17 mouse cellular contexts compared by ENCODE assay signal in genomic region chr13:103085540-103086121, GRCm38 (mm10).
DNase-seq lines count a peak whose midpoint lies in the region; ATAC-seq lines count a peak whose summit lies in the region.
"Had no signal": no experiment of that assay in that cellular context is flagged by ENCODE, and none has a peak within 500 bp of the region (broad histone marks: within the 10 kb centered on the region; RNA-seq: fewer than 3 reads in every experiment).

No protein-coding gene starts in this region.

- H3K27me3 ChIP-seq in heart, embryonic 10.5 days (ENCODE audit: insufficient read depth, poor library complexity, severe bottlenecking) = no peaks in the 10 kb centered on the region
- H3K27me3 ChIP-seq in intestine, embryonic 15.5 days (replicated peaks) = no peaks in the 10 kb centered on the region
- H3K27me3 ChIP-seq in intestine, embryonic 16.5 days (replicated peaks; ENCODE audit: control insufficient read depth, insufficient read depth, low read length) = no peaks in the 10 kb centered on the region
- H3K27me3 ChIP-seq: embryonic facial prominence, embryonic 12.5 days; Patski had no signal

- no peak overlapping the region for H3K9ac ChIP-seq in intestine, embryonic 15.5 days
- H3K9ac ChIP-seq in intestine, embryonic 16.5 days (ENCODE audit: low read depth, low read length) = no peak overlapping the region
- H3K9ac ChIP-seq: embryonic facial prominence, embryonic 12.5 days had no signal

- no peaks in the 10 kb centered on the region for H3K9me3 ChIP-seq in heart, embryonic 10.5 days
- no peaks in the 10 kb centered on the region for H3K9me3 ChIP-seq in intestine, embryonic 15.5 days
- H3K9me3 ChIP-seq in intestine, embryonic 16.5 days (ENCODE audit: control insufficient read depth, low read length) = no peaks in the 10 kb centered on the region
- H3K9me3 ChIP-seq: embryonic facial prominence, embryonic 12.5 days had no signal

- H3K4me3 ChIP-seq in heart, embryonic 10.5 days = peak overlapping the region; percentile 13; the same call in 1 of the 2 replicates
- H3K4me3 ChIP-seq in intestine, embryonic 15.5 days (replicated peaks) = no peak overlapping the region
- H3K4me3 ChIP-seq in intestine, embryonic 16.5 days (ENCODE audit: low read length) = no peak overlapping the region
- H3K4me3 ChIP-seq: embryonic facial prominence, embryonic 12.5 days had no signal

- peaks cover 52% of the 10 kb centered on the region for H3K4me1 ChIP-seq in heart, embryonic 10.5 days
- H3K4me1 ChIP-seq in intestine, embryonic 15.5 days (replicated peaks) = no peaks in the 10 kb centered on the region
- H3K4me1 ChIP-seq in intestine, embryonic 16.5 days (ENCODE audit: control insufficient read depth, insufficient read depth, low read length) = no peaks in the 10 kb centered on the region
- H3K4me1 ChIP-seq: embryonic facial prominence, embryonic 12.5 days had no signal

- H3K4me2 ChIP-seq in intestine, embryonic 15.5 days (replicated peaks) = no peak overlapping the region
- H3K4me2 ChIP-seq in intestine, embryonic 16.5 days (ENCODE audit: low read depth, low read length) = no peak overlapping the region
- H3K4me2 ChIP-seq: embryonic facial prominence, embryonic 12.5 days; midbrain, embryonic 11.5 days had no signal

- peak; percentile 45; the same call in 1 of the 2 replicates for ATAC-seq in intestine, embryonic 15.5 days
- no peak for ATAC-seq in intestine, embryonic 16.5 days
- ATAC-seq: activated CD4-positive, CD25-positive, alpha-beta regulatory T cell, adult 4 months; forebrain, embryonic 16.5 days; intestine, postnatal 0 days; Patski had no signal

- WGBS in heart, embryonic 10.5 days = 36% methylated on average over 15 of the region's 15 CpGs
- WGBS in intestine, embryonic 15.5 days = 67% methylated on average over 15 of the region's 15 CpGs
- 61% methylated on average over 15 of the region's 15 CpGs for WGBS in intestine, embryonic 16.5 days

- H3K27ac ChIP-seq in heart, embryonic 10.5 days = peak overlapping the region; percentile 86
- no peak overlapping the region for H3K27ac ChIP-seq in intestine, embryonic 15.5 days
- H3K27ac ChIP-seq in intestine, embryonic 16.5 days (ENCODE audit: low read length) = no peak overlapping the region
- H3K27ac ChIP-seq: embryonic facial prominence, embryonic 12.5 days; macrophage had no signal

- H3K36me3 ChIP-seq in heart, embryonic 10.5 days = no peaks in the 10 kb centered on the region; the same call in 1 of the 2 replicates
- no peaks in the 10 kb centered on the region for H3K36me3 ChIP-seq in intestine, embryonic 15.5 days
- no peaks in the 10 kb centered on the region for H3K36me3 ChIP-seq in intestine, embryonic 16.5 days (ENCODE audit: control insufficient read depth, insufficient read depth, low read length)
- H3K36me3 ChIP-seq: embryonic facial prominence, embryonic 12.5 days had no signal

- no peak for DNase-seq in heart, embryonic 10.5 days (ENCODE audit: low spot score)
- no peak for DNase-seq in heart, adult 8-10 months (ENCODE audit: low spot score)
- DNase-seq in adrenal gland, postnatal 36 days = peak; percentile 61
- DNase-seq in heart, postnatal 4 days = peak; percentile 54
- DNase-seq in right cerebral cortex, postnatal 36 days (ENCODE audit: low spot score in 2 of 2) = no peak
- DNase-seq: cerebellum, adult 2 months; lung, adult 2 months; thymus, adult 2 months had no signal

Comparison
In these comparisons a context has a peak if more than half of its experiments do, and no peak if none do; other contexts are left out.
1. DNase-seq: peak in adrenal gland, postnatal 36 days (2 of 2) and heart, postnatal 4 days (single experiment); none in heart, embryonic 10.5 days (single experiment), heart, adult 8-10 months (single experiment) and right cerebral cortex, postnatal 36 days (0 of 2).